Mouse (Mus musculus): Measurements from ENCODE around the gene Fam3b. TPM values are rescaled to one million over a fixed set of nuclear protein-coding genes. Genes with fewer than 3 reads are reported as not detected.

Gene Fam3b
- polyA plus RNA-seq, 1 experiment from 2014 or later = not detected

- Histone ChIP-seq H3K36me3 (ENCODE audit: poor library complexity, severe bottlenecking) (no peaks in the 10 kb centered on the region), H3K4me2 (no peak overlapping the region), H3K9me3 (replicated peaks) (no peaks in the 10 kb centered on the region), H3K9ac (no peak overlapping the region), H3K27ac (no peak overlapping the region), H3K4me1 (no peaks in the 10 kb centered on the region), H3K27me3 (no peaks in the 10 kb centered on the region), H3K4me3 (no peak overlapping the region)
- ATAC-seq = no peak
- 92% methylated on average over 12 of the region's 12 CpGs for WGBS
Measured at GRCm38 (mm10) chr16:97512347-97512751, 2.3 kb downstream of the Fam3b start.

- Histone ChIP-seq H3K4me1 (no peaks in the 10 kb centered on the region), H3K4me3 (no peak overlapping the region), H3K4me2 (no peak overlapping the region), H3K27me3 (no peaks in the 10 kb centered on the region), H3K27ac (no peak overlapping the region), H3K9me3 (replicated peaks) (no peaks in the 10 kb centered on the region), H3K9ac (no peak overlapping the region), H3K36me3 (ENCODE audit: poor library complexity, severe bottlenecking) (no peaks in the 10 kb centered on the region)
- no peak for ATAC-seq
Measured at GRCm38 (mm10) chr16:97511495-97511894, 3.1 kb downstream of the Fam3b start.

- H3K27ac ChIP-seq = no peak overlapping the region
- no peak overlapping the region for H3K9ac ChIP-seq
- no peaks in the 10 kb centered on the region for H3K36me3 ChIP-seq (ENCODE audit: poor library complexity, severe bottlenecking)
- H3K4me1 ChIP-seq = no peaks in the 10 kb centered on the region
- H3K4me2 ChIP-seq = no peak overlapping the region
- no peaks in the 10 kb centered on the region for H3K27me3 ChIP-seq
- 80% methylated on average over 5 of the region's 5 CpGs for WGBS
- ATAC-seq = no peak
- no peak overlapping the region for H3K4me3 ChIP-seq
- H3K9me3 ChIP-seq (replicated peaks) = no peaks in the 10 kb centered on the region
Measured at GRCm38 (mm10) chr16:97510849-97511248, 3.8 kb downstream of the Fam3b start.

GRCm38 (mm10) chr16:97507783-97508182, 6.8 kb downstream of the Fam3b start:
- no peak overlapping the region for H3K27ac ChIP-seq
- no peak overlapping the region for H3K4me3 ChIP-seq
- no peak overlapping the region for H3K9ac ChIP-seq
- H3K36me3 ChIP-seq (ENCODE audit: poor library complexity, severe bottlenecking) = no peaks in the 10 kb centered on the region
- no peaks in the 10 kb centered on the region for H3K4me1 ChIP-seq
- H3K9me3 ChIP-seq (replicated peaks) = no peaks in the 10 kb centered on the region
- no peaks in the 10 kb centered on the region for H3K27me3 ChIP-seq
- H3K4me2 ChIP-seq = no peak overlapping the region
- no peak for ATAC-seq

GRCm38 (mm10) chr16:97504793-97505192, 9.8 kb downstream of the Fam3b start:
- no peaks in the 10 kb centered on the region for H3K27me3 ChIP-seq
- H3K9ac ChIP-seq = no peak overlapping the region
- no peak overlapping the region for H3K4me2 ChIP-seq
- ATAC-seq = no peak
- 85% methylated on average over 3 of the region's 3 CpGs for WGBS
- no peaks in the 10 kb centered on the region for H3K9me3 ChIP-seq (replicated peaks)
- no peaks in the 10 kb centered on the region for H3K36me3 ChIP-seq (ENCODE audit: poor library complexity, severe bottlenecking)
- no peak overlapping the region for H3K4me3 ChIP-seq
- H3K4me1 ChIP-seq = no peaks in the 10 kb centered on the region
- no peak overlapping the region for H3K27ac ChIP-seq

- H3K27me3 ChIP-seq = no peaks in the 10 kb centered on the region
- no peak overlapping the region for H3K27ac ChIP-seq
- no peak overlapping the region for H3K4me2 ChIP-seq
- no peak overlapping the region for H3K4me3 ChIP-seq
- H3K9ac ChIP-seq = no peak overlapping the region
- H3K4me1 ChIP-seq = no peaks in the 10 kb centered on the region
- no peaks in the 10 kb centered on the region for H3K36me3 ChIP-seq (ENCODE audit: poor library complexity, severe bottlenecking)
- ATAC-seq = no peak
- no peaks in the 10 kb centered on the region for H3K9me3 ChIP-seq (replicated peaks)
- WGBS = 87% methylated on average over 3 of the region's 3 CpGs
Measured at GRCm38 (mm10) chr16:97503849-97504248, 10.8 kb downstream of the Fam3b start.

- Histone ChIP-seq H3K27ac (no peak overlapping the region), H3K9me3 (replicated peaks) (no peaks in the 10 kb centered on the region), H3K9ac (no peak overlapping the region), H3K4me1 (no peaks in the 10 kb centered on the region), H3K4me3 (no peak overlapping the region), H3K4me2 (no peak overlapping the region), H3K36me3 (ENCODE audit: poor library complexity, severe bottlenecking) (no peaks in the 10 kb centered on the region), H3K27me3 (no peaks in the 10 kb centered on the region)
- 91% methylated on average over 7 of the region's 7 CpGs for WGBS
- no peak for ATAC-seq
Measured at GRCm38 (mm10) chr16:97500901-97501300, 13.7 kb downstream of the Fam3b start.

GRCm38 (mm10) chr16:97499450-97499849, 15.2 kb downstream of the Fam3b start:
- no peak overlapping the region for H3K4me3 ChIP-seq
- no peak for ATAC-seq
- H3K4me2 ChIP-seq = no peak overlapping the region
- H3K4me1 ChIP-seq = no peaks in the 10 kb centered on the region
- no peak overlapping the region for H3K9ac ChIP-seq
- no peak overlapping the region for H3K27ac ChIP-seq
- no peaks in the 10 kb centered on the region for H3K27me3 ChIP-seq
- WGBS = 89% methylated on average over 7 of the region's 7 CpGs
- no peaks in the 10 kb centered on the region for H3K36me3 ChIP-seq (ENCODE audit: poor library complexity, severe bottlenecking)
- no peaks in the 10 kb centered on the region for H3K9me3 ChIP-seq (replicated peaks)

GRCm38 (mm10) chr16:97498139-97498538, 16.5 kb downstream of the Fam3b start:
- Histone ChIP-seq H3K36me3 (ENCODE audit: poor library complexity, severe bottlenecking) (no peaks in the 10 kb centered on the region), H3K4me2 (no peak overlapping the region), H3K27ac (no peak overlapping the region), H3K4me1 (no peaks in the 10 kb centered on the region), H3K27me3 (no peaks in the 10 kb centered on the region), H3K9me3 (replicated peaks) (no peaks in the 10 kb centered on the region), H3K4me3 (no peak overlapping the region), H3K9ac (no peak overlapping the region)
- WGBS = 90% methylated on average over 3 of the region's 3 CpGs
- ATAC-seq = no peak

GRCm38 (mm10) chr16:97497682-97498081, 16.9 kb downstream of the Fam3b start:
- WGBS = 63% methylated on average over 5 of the region's 5 CpGs
- no peaks in the 10 kb centered on the region for H3K27me3 ChIP-seq
- no peak for ATAC-seq
- H3K4me2 ChIP-seq = no peak overlapping the region
- H3K27ac ChIP-seq = no peak overlapping the region
- H3K36me3 ChIP-seq (ENCODE audit: poor library complexity, severe bottlenecking) = no peaks in the 10 kb centered on the region
- no peaks in the 10 kb centered on the region for H3K9me3 ChIP-seq (replicated peaks)
- H3K4me3 ChIP-seq = no peak overlapping the region
- no peak overlapping the region for H3K9ac ChIP-seq
- no peaks in the 10 kb centered on the region for H3K4me1 ChIP-seq

GRCm38 (mm10) chr16:97496026-97496425, 18.6 kb downstream of the Fam3b start:
- Histone ChIP-seq H3K4me3 (no peak overlapping the region), H3K4me1 (no peaks in the 10 kb centered on the region), H3K27ac (no peak overlapping the region), H3K4me2 (no peak overlapping the region), H3K36me3 (ENCODE audit: poor library complexity, severe bottlenecking) (no peaks in the 10 kb centered on the region), H3K9ac (no peak overlapping the region), H3K27me3 (no peaks in the 10 kb centered on the region), H3K9me3 (replicated peaks) (no peaks in the 10 kb centered on the region)
- 62% methylated on average over 3 of the region's 3 CpGs for WGBS
- ATAC-seq = no peak

GRCm38 (mm10) chr16:97492369-97492768, 22.2 kb downstream of the Fam3b start:
- Histone ChIP-seq H3K4me3 (no peak overlapping the region), H3K9ac (no peak overlapping the region), H3K4me1 (no peaks in the 10 kb centered on the region), H3K36me3 (ENCODE audit: poor library complexity, severe bottlenecking) (no peaks in the 10 kb centered on the region), H3K9me3 (replicated peaks) (no peaks in the 10 kb centered on the region), H3K4me2 (no peak overlapping the region), H3K27me3 (no peaks in the 10 kb centered on the region), H3K27ac (no peak overlapping the region)
- no peak for ATAC-seq
- WGBS = 74% methylated on average over 1 of the region's 1 CpGs

- Histone ChIP-seq H3K9ac (no peak overlapping the region), H3K27me3 (no peaks in the 10 kb centered on the region), H3K36me3 (ENCODE audit: poor library complexity, severe bottlenecking) (no peaks in the 10 kb centered on the region), H3K9me3 (replicated peaks) (no peaks in the 10 kb centered on the region), H3K4me2 (no peak overlapping the region), H3K4me3 (no peak overlapping the region), H3K27ac (no peak overlapping the region), H3K4me1 (no peaks in the 10 kb centered on the region)
- no peak for ATAC-seq
- WGBS = 83% methylated on average over 2 of the region's 2 CpGs
Measured at GRCm38 (mm10) chr16:97478655-97479054, 36.0 kb downstream of the Fam3b start.

Data from forebrain, embryonic 13.5 days (tissue).